Mouse (Mus musculus) liver, embryonic 13.5 days (tissue): ENCODE measurements around the gene 6030408B16Rik. TPM values are rescaled to one million over a fixed set of nuclear protein-coding genes. Genes with fewer than 3 reads are reported as not detected.

Source experiments
- ATAC-seq: fragments of 200-750 bp; cut with Nextera tagmentation; 2 replicates; pipeline ENCODE4 v1.8.0; 2017; ENCODE audit warnings: low read depth, mild to moderate bottlenecking, moderate number of reproducible peaks, moderate library complexity
- DNase-seq: peaks from one replicate; pipeline ENCODE4 v3.0.0; 2022
- H3K27ac ChIP-seq: fragments of 300-500 bp; sonication (generic); 2 replicates; pipeline ENCODE4 v1.5.1; 2015; ENCODE audit warnings: moderate library complexity, mild to moderate bottlenecking, inconsistent platforms
- H3K27me3 ChIP-seq: fragments of 300-500 bp; sonication (generic); 2 replicates; pipeline ENCODE4 v1.6.1; 2015; ENCODE audit warnings: mild to moderate bottlenecking, inconsistent platforms
- H3K36me3 ChIP-seq: fragments of 300-500 bp; sonication (generic); 2 replicates; pipeline ENCODE4 v1.6.1; 2015; ENCODE audit warnings: mild to moderate bottlenecking, inconsistent platforms
- H3K4me1 ChIP-seq: fragments of 300-500 bp; sonication (generic); replicated peaks from 2 replicates; pipeline ENCODE4 v1.6.1; 2015; ENCODE audit warnings: inconsistent platforms
- H3K4me2 ChIP-seq: fragments of 300-500 bp; sonication (generic); 2 replicates; pipeline ENCODE4 v1.6.1; 2015; ENCODE audit warnings: inconsistent platforms, mild to moderate bottlenecking, moderate library complexity
- H3K4me3 ChIP-seq: fragments of 300-500 bp; sonication (generic); replicated peaks from 2 replicates; pipeline ENCODE4 v1.5.1; 2015; ENCODE audit warnings: mild to moderate bottlenecking, inconsistent platforms
- H3K9ac ChIP-seq: fragments of 300-500 bp; sonication (generic); 2 replicates; pipeline ENCODE4 v1.6.1; 2015; ENCODE audit warnings: mild to moderate bottlenecking, inconsistent platforms
- H3K9me3 ChIP-seq: fragments of 300-500 bp; sonication (generic); replicated peaks from 2 replicates; pipeline ENCODE4 v1.6.1; 2016; ENCODE audit warnings: inconsistent platforms
- WGBS: fragments of 180-500 bp; shearing (Covaris S2); methylation state at CpG from one replicate; pipeline ENCODE4 v1.1.7; 2015; ENCODE audit not compliant: insufficient replicate concordance; 5-methylcytosine and 5-hydroxymethylcytosine counted together
- polyA plus RNA-seq: library from polyadenylated mRNA; unstranded; fragments of >200 nt; fragmentation: Nextera tagmentation; extraction: Ambion mirVana; gene quantifications from 2 replicates; pipeline ENCODE4 v1.2.1, GENCODE M21; 2015

Gene 6030408B16Rik
- polyA plus RNA-seq, 1 experiment from 2014 or later: 0.22 TPM

- ATAC-seq: no peak
- H3K4me3 ChIP-seq: no peak overlapping the region
Measured at GRCm38 (mm10) chr15:101270101-101270820, 22.8 kb upstream of the 6030408B16Rik start.

GRCm38 (mm10) chr15:101271107-101271506 is 21.9 kb upstream of the 6030408B16Rik start:
- Histone ChIP-seq H3K9ac (no peak overlapping the region), H3K4me2 (no peak overlapping the region), H3K9me3 (no peaks in the 10 kb centered on the region), H3K4me1 (peaks cover 11% of the 10 kb centered on the region), H3K27me3 (peaks cover 33% of the 10 kb centered on the region), H3K27ac (no peak overlapping the region), H3K4me3 (no peak overlapping the region), H3K36me3 (no peaks in the 10 kb centered on the region)
- no peak for ATAC-seq
- 57% methylated on average over 3 of the region's 3 CpGs for WGBS
- DNase-seq: no peak

More at GRCm38 (mm10) chr15:101270101-101270820, 22.8 kb upstream of the 6030408B16Rik start:
- no peak for DNase-seq
- WGBS: 79% methylated on average over 29 of the region's 29 CpGs
- Histone ChIP-seq H3K9ac (no peak overlapping the region), H3K36me3 (no peaks in the 10 kb centered on the region), H3K27me3 (peaks cover 41% of the 10 kb centered on the region), H3K9me3 (no peaks in the 10 kb centered on the region), H3K4me2 (no peak overlapping the region), H3K4me1 (peaks cover 14% of the 10 kb centered on the region), H3K27ac (no peak overlapping the region)

GRCm38 (mm10) chr15:101271513-101271912 is 21.5 kb upstream of the 6030408B16Rik start:
- no peaks in the 10 kb centered on the region for H3K9me3 ChIP-seq
- H3K27ac ChIP-seq: no peak overlapping the region
- no peaks in the 10 kb centered on the region for H3K36me3 ChIP-seq
- ATAC-seq: no peak
- DNase-seq: no peak
- H3K9ac ChIP-seq: no peak overlapping the region
- H3K4me1 ChIP-seq: peaks cover 7% of the 10 kb centered on the region; the same call in 1 of the 2 replicates
- no peak overlapping the region for H3K4me2 ChIP-seq
- peaks cover 29% of the 10 kb centered on the region for H3K27me3 ChIP-seq
- H3K4me3 ChIP-seq: no peak overlapping the region
- 77% methylated on average over 15 of the region's 15 CpGs for WGBS

GRCm38 (mm10) chr15:101274380-101274779 is 18.6 kb upstream of the 6030408B16Rik start:
- H3K27me3 ChIP-seq: 0 out of 2 replicates have a peak, but pooled peaks cover 2% of the 10 kb centered on the region
- H3K27ac ChIP-seq: no peak overlapping the region
- no peak for DNase-seq
- H3K4me1 ChIP-seq: no peaks in the 10 kb centered on the region
- H3K4me3 ChIP-seq: no peak overlapping the region
- H3K4me2 ChIP-seq: no peak overlapping the region
- H3K9ac ChIP-seq: no peak overlapping the region
- H3K36me3 ChIP-seq: no peaks in the 10 kb centered on the region
- no peaks in the 10 kb centered on the region for H3K9me3 ChIP-seq
- ATAC-seq: no peak
- 26% methylated on average over 6 of the region's 6 CpGs for WGBS

GRCm38 (mm10) chr15:101277351-101277899 is 15.6 kb upstream of the 6030408B16Rik start:
- Histone ChIP-seq H3K4me1 (no peaks in the 10 kb centered on the region), H3K9me3 (no peaks in the 10 kb centered on the region), H3K27me3 (no peaks in the 10 kb centered on the region), H3K4me3 (no peak overlapping the region), H3K9ac (no peak overlapping the region), H3K27ac (no peak overlapping the region), H3K36me3 (no peaks in the 10 kb centered on the region), H3K4me2 (no peak overlapping the region)
- WGBS: 69% methylated on average over 11 of the region's 11 CpGs
- ATAC-seq (no peak), DNase-seq (no peak)

GRCm38 (mm10) chr15:101278589-101278988 is 14.4 kb upstream of the 6030408B16Rik start:
- H3K4me2 ChIP-seq: no peak overlapping the region
- no peak for ATAC-seq
- H3K9me3 ChIP-seq: no peaks in the 10 kb centered on the region
- H3K36me3 ChIP-seq: no peaks in the 10 kb centered on the region
- no peak overlapping the region for H3K9ac ChIP-seq
- WGBS: 56% methylated on average over 5 of the region's 5 CpGs
- no peak overlapping the region for H3K4me3 ChIP-seq
- H3K4me1 ChIP-seq: peaks cover 4% of the 10 kb centered on the region
- DNase-seq: no peak
- no peak overlapping the region for H3K27ac ChIP-seq
- H3K27me3 ChIP-seq: no peaks in the 10 kb centered on the region

GRCm38 (mm10) chr15:101279430-101279999 is 13.5 kb upstream of the 6030408B16Rik start:
- Histone ChIP-seq H3K4me1 (peaks cover 6% of the 10 kb centered on the region), H3K27me3 (no peaks in the 10 kb centered on the region), H3K9ac (no peak overlapping the region), H3K36me3 (no peaks in the 10 kb centered on the region), H3K4me3 (no peak overlapping the region), H3K27ac (no peak overlapping the region), H3K9me3 (no peaks in the 10 kb centered on the region), H3K4me2 (no peak overlapping the region)
- ATAC-seq (no peak), DNase-seq (no peak)
- 58% methylated on average over 12 of the region's 12 CpGs for WGBS

- no peaks in the 10 kb centered on the region for H3K9me3 ChIP-seq
- H3K4me3 ChIP-seq: no peak overlapping the region
- H3K27me3 ChIP-seq: no peaks in the 10 kb centered on the region
- WGBS: 47% methylated on average over 5 of the region's 5 CpGs
- H3K36me3 ChIP-seq: peaks cover 14% of the 10 kb centered on the region
- DNase-seq (no peak), ATAC-seq (no peak)
- no peak overlapping the region for H3K9ac ChIP-seq
- no peak overlapping the region for H3K27ac ChIP-seq
- peaks cover 28% of the 10 kb centered on the region for H3K4me1 ChIP-seq
- H3K4me2 ChIP-seq: no peak overlapping the region
Measured at GRCm38 (mm10) chr15:101282471-101282870, 10.5 kb upstream of the 6030408B16Rik start.

- Histone ChIP-seq H3K4me1 (peaks cover 28% of the 10 kb centered on the region), H3K27me3 (no peaks in the 10 kb centered on the region), H3K27ac (peak overlapping the region; percentile 49), H3K9ac (peak overlapping the region; percentile 89), H3K4me3 (peak overlapping the region; percentile 90), H3K4me2 (peak overlapping the region; percentile 88), H3K36me3 (peaks cover 22% of the 10 kb centered on the region), H3K9me3 (no peaks in the 10 kb centered on the region)
- DNase-seq (peak; percentile 44), ATAC-seq (no peak)
- WGBS: 2% methylated on average over 26 of the region's 26 CpGs
Measured at GRCm38 (mm10) chr15:101283183-101283910, 9.7 kb upstream of the 6030408B16Rik start.

- Histone ChIP-seq H3K27ac (peak within 1 kb of the TSS; percentile 69), H3K4me1 (peaks cover 28% of the 10 kb centered on the region), H3K27me3 (no peaks in the 10 kb centered on the region), H3K4me3 (peak within 1 kb of the TSS; percentile 90), H3K4me2 (peak within 1 kb of the TSS; percentile 88), H3K9me3 (no peaks in the 10 kb centered on the region), H3K9ac (peak within 1 kb of the TSS; percentile 89), H3K36me3 (peaks cover 29% of the 10 kb centered on the region)
- peak; percentile 86 for DNase-seq
- ATAC-seq: peak; percentile 95
- WGBS: under 1% methylated on average over 61 of the region's 61 CpGs
Measured at GRCm38 (mm10) chr15:101283911-101284750, 8.9 kb upstream of the 6030408B16Rik start, which contains the start of gene Atg101. TSS of gene Atg101 (plus strand) at chr15:101284272.
